Mouse (Mus musculus): ENCODE results near the gene Aox3. TPM values are rescaled to one million over a fixed set of nuclear protein-coding genes. Genes with fewer than 3 reads are reported as not detected.

Aox3 gene
- total and polyA plus RNA-seq, 3 experiments = not detected

DNA sequence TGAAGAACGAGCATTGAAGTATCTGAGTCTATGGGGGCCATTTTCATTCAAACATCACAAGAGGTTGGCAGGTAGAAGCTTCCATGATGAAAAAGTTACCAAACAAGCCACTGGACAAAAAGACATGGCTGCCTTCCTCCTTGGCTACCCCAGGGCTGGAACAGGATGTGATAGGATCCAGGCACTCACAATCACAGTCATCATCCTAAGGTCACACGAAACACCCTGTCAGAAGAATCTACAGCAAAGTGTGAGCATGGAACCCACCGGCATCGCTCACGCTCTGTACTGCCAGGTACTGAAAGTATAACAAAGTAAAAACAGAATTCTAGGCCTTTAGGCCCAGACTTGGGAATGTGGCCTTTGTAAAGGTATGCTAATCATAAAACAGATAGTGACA, 2.7 kb upstream of the Aox3 start:
- Histone ChIP-seq H3K9ac (ENCODE audit: control insufficient read depth, low read depth, low read length, poor library complexity, severe bottlenecking) (no peak overlapping the region), H3K79me2 (ENCODE audit: control insufficient read depth, insufficient read depth, low read length, poor library complexity) (no peaks in the 10 kb centered on the region), H3K4me3 (ENCODE audit: control insufficient read depth in 1 of 2, insufficient read depth in 1 of 2, low read depth in 2 of 2, low read length in 2 of 2) (no peak overlapping the region), H3K36me3 (ENCODE audit: control insufficient read depth in 1 of 2, insufficient read depth in 2 of 2, low read length in 2 of 2) (no peaks in the 10 kb centered on the region), H3K27ac (ENCODE audit: control insufficient read depth, low read depth, low read length) (no peak overlapping the region), H3K9me3 (replicated peaks; ENCODE audit: insufficient read depth, low read length) (no peaks in the 10 kb centered on the region), H3K27me3 (ENCODE audit: control insufficient read depth in 1 of 2, insufficient read depth in 2 of 2, low read length in 2 of 2) (no peaks in the 10 kb centered on the region), H3K4me1 (ENCODE audit: control insufficient read depth in 1 of 2, insufficient read depth in 2 of 2, low read length in 2 of 2) (no peaks in the 10 kb centered on the region)
- no peak for DNase-seq (ENCODE audit: low read depth, low spot score)
- TF ChIP-seq HCFC1 (IDR thresholded peaks at IDR 0.05; ENCODE audit: low read depth, low read length) = no peak

DNA sequence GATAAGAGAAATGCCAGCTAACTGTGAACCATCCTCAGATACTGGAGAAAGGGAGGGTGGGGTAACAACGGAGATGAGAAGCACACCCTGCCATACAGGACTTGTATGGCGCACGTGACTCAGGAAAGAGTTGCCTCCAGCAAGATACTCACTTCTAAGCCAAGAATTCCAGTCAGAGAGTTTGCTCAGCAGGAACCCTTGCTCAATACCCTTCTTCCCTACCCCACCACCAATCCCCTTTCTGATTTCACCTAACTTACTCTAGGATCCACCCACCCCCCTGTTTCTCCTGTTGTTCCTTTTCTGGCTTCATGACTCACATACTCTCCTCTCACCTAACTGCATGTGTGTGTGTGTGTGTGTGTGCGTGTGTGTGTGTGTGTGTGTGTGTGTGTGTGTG, 1.6 kb upstream of the Aox3 start:
- Histone ChIP-seq H3K36me3 (ENCODE audit: control insufficient read depth in 1 of 2, insufficient read depth in 2 of 2, low read length in 2 of 2) (no peaks in the 10 kb centered on the region), H3K27ac (ENCODE audit: control insufficient read depth, low read depth, low read length) (no peak overlapping the region), H3K4me3 (ENCODE audit: control insufficient read depth in 1 of 2, insufficient read depth in 1 of 2, low read depth in 2 of 2, low read length in 2 of 2) (no peak overlapping the region), H3K9ac (ENCODE audit: control insufficient read depth, low read depth, low read length, poor library complexity, severe bottlenecking) (no peak overlapping the region), H3K27me3 (ENCODE audit: control insufficient read depth in 1 of 2, insufficient read depth in 2 of 2, low read length in 2 of 2) (no peaks in the 10 kb centered on the region), H3K4me1 (ENCODE audit: control insufficient read depth in 1 of 2, insufficient read depth in 2 of 2, low read length in 2 of 2) (no peaks in the 10 kb centered on the region), H3K9me3 (replicated peaks; ENCODE audit: insufficient read depth, low read length) (no peaks in the 10 kb centered on the region), H3K79me2 (ENCODE audit: control insufficient read depth, insufficient read depth, low read length, poor library complexity) (no peaks in the 10 kb centered on the region)
- DNase-seq (ENCODE audit: low read depth, low spot score) = no peak
- TF ChIP-seq JUND (IDR thresholded peaks at IDR 0.05; ENCODE audit: low read depth, low read length) = no peak
- TF ChIP-seq MYB (IDR thresholded peaks at IDR 0.05; ENCODE audit: low read depth, low read length) = no peak
- no peak for TF ChIP-seq BHLHE40 (IDR thresholded peaks at IDR 0.05; ENCODE audit: borderline replicate concordance, low read depth, low read length)
- no peak for TF ChIP-seq TAL1 (IDR thresholded peaks at IDR 0.05; ENCODE audit: low read length)
- TF ChIP-seq SIN3A (IDR thresholded peaks at IDR 0.05; ENCODE audit: low read length) = no peak
- TF ChIP-seq ZC3H11A (IDR thresholded peaks at IDR 0.05; ENCODE audit: low read depth, low read length) = no peak
- no peak for TF ChIP-seq SMC3 (IDR thresholded peaks at IDR 0.05; ENCODE audit: low read depth, low read length)
- TF ChIP-seq CHD1 (IDR thresholded peaks at IDR 0.05; ENCODE audit: low read depth, low read length) = no peak
- no peak for TF ChIP-seq ZKSCAN1 (IDR thresholded peaks at IDR 0.05; ENCODE audit: low read depth, low read length)
- TF ChIP-seq MAX (IDR thresholded peaks at IDR 0.05; ENCODE audit: low read length) = no peak
- TF ChIP-seq CHD2 (IDR thresholded peaks at IDR 0.05; ENCODE audit: low read length) = no peak
- no peak for TF ChIP-seq USF1 (IDR thresholded peaks at IDR 0.05; ENCODE audit: low read depth, low read length)
- no peak for TF ChIP-seq MAFK (IDR thresholded peaks at IDR 0.05; ENCODE audit: borderline replicate concordance, low read depth, low read length)

DNA sequence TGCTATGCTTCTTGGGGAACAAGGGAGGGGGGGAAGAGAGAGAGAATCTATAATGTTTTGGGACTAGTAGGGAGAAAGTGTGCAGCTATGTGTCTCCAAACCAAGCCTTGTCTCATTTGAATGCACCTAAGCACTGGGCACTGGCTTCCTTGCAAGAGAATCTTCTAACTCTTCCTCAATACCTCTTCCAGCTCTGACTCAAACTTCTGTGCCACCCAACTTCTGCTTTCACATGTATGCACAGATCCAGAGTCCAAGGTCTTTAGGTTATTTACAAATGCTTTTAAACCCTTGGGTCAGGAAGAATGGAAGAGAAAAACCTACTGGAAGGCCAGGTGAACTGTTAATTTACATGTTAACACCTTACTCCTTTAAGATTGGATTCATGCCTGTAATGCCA, 511 bp downstream of the Aox3 start:
- Histone ChIP-seq H3K36me3 (ENCODE audit: control insufficient read depth in 1 of 2, insufficient read depth in 2 of 2, low read length in 2 of 2) (no peaks in the 10 kb centered on the region), H3K27me3 (ENCODE audit: control insufficient read depth in 1 of 2, insufficient read depth in 2 of 2, low read length in 2 of 2) (no peaks in the 10 kb centered on the region), H3K4me1 (ENCODE audit: control insufficient read depth in 1 of 2, insufficient read depth in 2 of 2, low read length in 2 of 2) (no peaks in the 10 kb centered on the region), H3K4me3 (ENCODE audit: control insufficient read depth in 1 of 2, insufficient read depth in 1 of 2, low read depth in 2 of 2, low read length in 2 of 2) (no peak overlapping the region), H3K9ac (ENCODE audit: control insufficient read depth, low read depth, low read length, poor library complexity, severe bottlenecking) (no peak overlapping the region), H3K9me3 (replicated peaks; ENCODE audit: insufficient read depth, low read length) (no peaks in the 10 kb centered on the region), H3K27ac (ENCODE audit: control insufficient read depth, low read depth, low read length) (no peak overlapping the region), H3K79me2 (ENCODE audit: control insufficient read depth, insufficient read depth, low read length, poor library complexity) (no peaks in the 10 kb centered on the region)
- TF ChIP-seq POLR2AphosphoS5 (IDR thresholded peaks at IDR 0.05; ENCODE audit: borderline replicate concordance, low read depth, low read length) (no peak), SIN3A (IDR thresholded peaks at IDR 0.05; ENCODE audit: low read length) (no peak), GATA1 (IDR thresholded peaks at IDR 0.05; ENCODE audit: low read depth, low read length) (no peak), TBP (IDR thresholded peaks at IDR 0.05; ENCODE audit: low read depth, low read length) (no peak), USF1 (IDR thresholded peaks at IDR 0.05; ENCODE audit: low read depth, low read length) (no peak), GABPA (IDR thresholded peaks at IDR 0.05; ENCODE audit: low read depth, low read length) (no peak), MYC (IDR thresholded peaks at IDR 0.05; ENCODE audit: low read depth, low read length) (no peak), RAD21 (IDR thresholded peaks at IDR 0.05; ENCODE audit: low read depth, low read length) (no peak), MEF2A (IDR thresholded peaks at IDR 0.05; ENCODE audit: extremely low read depth, insufficient replicate concordance, low read depth, low read length, poor library complexity, severe bottlenecking) (no peak), ETS1 (IDR thresholded peaks at IDR 0.05; ENCODE audit: low read depth, low read length) (no peak), UBTF (IDR thresholded peaks at IDR 0.05; ENCODE audit: borderline replicate concordance, insufficient read depth, low read depth, low read length) (no peak)
- no peak for DNase-seq (ENCODE audit: low read depth, low spot score)

Data from MEL (cell line).